Mouse (Mus musculus): Measurements from ENCODE around the gene Cnot3.

DNA sequence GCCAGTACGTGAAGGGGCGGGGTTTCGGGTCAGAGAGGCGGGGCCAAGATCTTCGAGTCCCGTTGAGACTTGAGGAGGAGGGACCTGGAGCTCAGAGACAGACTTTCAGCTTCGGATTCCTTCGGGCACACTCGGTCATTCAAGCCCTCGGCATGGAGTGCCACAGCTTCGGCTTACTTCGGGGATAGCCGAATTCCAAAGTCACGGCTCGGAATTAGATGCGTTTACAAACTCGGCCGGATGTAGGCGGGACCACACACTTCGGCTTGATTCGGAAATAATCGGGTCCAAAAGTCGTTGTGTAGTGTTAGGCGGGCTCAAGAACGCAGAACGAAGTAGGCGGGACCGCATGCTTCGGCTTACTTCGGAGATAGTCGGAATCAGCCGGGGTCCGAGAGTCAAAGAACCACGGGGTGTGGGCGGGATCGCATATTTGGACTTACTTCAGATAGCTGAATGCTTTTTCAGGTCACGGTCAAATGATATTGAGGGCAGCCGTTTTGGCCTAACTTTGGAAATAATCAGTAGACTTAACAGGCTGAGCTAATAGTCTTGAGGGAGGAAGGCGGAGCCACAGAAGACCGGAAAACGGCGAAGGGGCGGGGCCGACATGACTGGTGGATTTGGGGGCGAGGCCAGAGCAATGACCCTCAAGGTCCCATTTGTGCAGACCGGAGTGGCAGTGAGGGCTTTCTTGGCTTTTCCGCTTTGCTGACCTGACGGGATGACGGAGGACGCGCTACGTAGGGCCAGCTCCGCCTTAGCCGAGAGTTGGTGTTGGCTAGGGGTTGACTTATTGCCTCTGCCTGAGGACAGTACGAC lies 48.1 kb downstream of the Cnot3 start, which contains the start of gene Mboat7:
- TF ChIP-seq POLR2A (IDR thresholded peaks at IDR 0.05; ENCODE audit: borderline replicate concordance, low read depth, low read length) (no peak), CTCF (IDR thresholded peaks at IDR 0.05; ENCODE audit: low read depth, low read length) (no peak)

All from bone marrow macrophage, adult 2 months (primary cell).